Mouse (Mus musculus) adrenal gland, postnatal 36 days (tissue): Measurements from ENCODE around the gene Prdx3. TPM values are rescaled to one million over a fixed set of nuclear protein-coding genes. Genes with fewer than 3 reads are reported as not detected.
A peak's percentile ranks its signal among the peaks of the same experiment; 100 is the strongest.
"Not testable (repeated sequence)": the region's sequence is repeated elsewhere in the genome, so short reads cannot be mapped to it uniquely, and the experiment has no call there.

ENCODE experiments used
- DNase-seq, 2 experiments: peaks; one replicate each; pipeline ENCODE4 v3.0.0; 2021; ENCODE audit warnings: mixed read lengths in 1 of 2
- total RNA-seq, 2 experiments: library from RNA; stranded (reverse); gene quantifications; 2 replicates each; pipeline ENCODE4 v1.2.3; 2021

The Prdx3 gene
- total RNA-seq, 2 experiments from 2014 or later = 854 to 863 TPM

DNA sequence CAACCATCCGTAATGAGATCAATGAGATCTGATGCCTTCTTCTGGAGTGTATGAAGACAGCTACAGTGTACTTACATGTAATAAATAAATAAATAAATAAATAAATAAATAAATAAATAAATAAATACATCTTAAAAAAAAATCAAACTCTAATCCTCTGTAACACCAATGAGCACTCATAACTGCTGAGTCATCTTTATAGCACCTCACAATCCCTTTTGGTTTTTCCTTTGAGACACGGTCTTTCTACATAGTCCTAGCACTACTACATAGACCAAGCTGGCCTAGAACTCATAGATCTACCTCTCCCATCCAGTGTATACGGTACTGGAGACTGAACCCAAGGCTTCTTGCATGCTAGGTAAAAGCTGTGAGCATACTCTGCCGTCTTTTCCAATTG is 8.2 kb downstream of the Prdx3 start:
- not testable (repeated sequence) for DNase-seq

DNA sequence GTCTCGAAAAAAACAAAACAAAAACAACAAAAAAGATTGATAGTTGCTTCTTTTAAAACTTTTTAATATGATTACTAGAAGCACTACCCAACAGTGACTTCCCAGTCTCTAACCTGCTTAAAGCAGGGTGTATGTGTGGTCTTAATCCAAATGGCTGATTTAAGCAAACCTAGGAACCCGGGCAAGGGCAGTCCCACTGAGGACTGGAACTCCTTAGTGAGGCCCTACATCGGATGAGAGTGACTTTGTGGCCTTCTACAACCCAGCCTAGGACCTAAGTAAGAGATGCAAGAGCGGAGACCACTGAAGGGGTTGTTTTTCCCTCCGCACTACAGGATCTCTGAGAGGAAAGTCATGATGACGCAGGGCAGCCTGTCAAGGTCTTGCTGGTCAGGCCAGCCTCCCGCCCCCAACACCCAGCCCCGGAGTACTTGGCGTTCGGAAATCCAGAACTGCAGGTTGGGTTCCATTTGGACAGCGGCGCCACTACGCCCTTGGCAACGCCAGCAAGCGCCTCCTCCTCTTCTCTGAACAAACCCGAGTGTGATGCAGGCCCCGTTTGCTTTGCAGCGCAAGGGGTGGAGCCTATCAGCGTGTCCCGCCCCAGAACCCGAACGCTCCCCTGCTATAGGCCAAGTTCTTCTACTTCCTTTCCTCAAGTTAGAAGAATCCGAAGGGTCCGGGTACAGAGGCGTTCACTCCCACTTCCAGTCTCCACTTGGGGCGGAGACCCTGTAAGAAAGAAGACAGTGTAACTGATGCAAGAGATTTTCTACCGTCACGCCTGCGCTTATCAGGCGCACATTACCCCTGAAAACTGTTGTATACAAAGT is 13.3 kb downstream of the Prdx3 start, which contains the start of gene Sfxn4:
TSS of gene Sfxn4 (minus strand) at position 612 of the 833 bp plus-strand sequence.
- peak; percentile 95 for DNase-seq

DNA sequence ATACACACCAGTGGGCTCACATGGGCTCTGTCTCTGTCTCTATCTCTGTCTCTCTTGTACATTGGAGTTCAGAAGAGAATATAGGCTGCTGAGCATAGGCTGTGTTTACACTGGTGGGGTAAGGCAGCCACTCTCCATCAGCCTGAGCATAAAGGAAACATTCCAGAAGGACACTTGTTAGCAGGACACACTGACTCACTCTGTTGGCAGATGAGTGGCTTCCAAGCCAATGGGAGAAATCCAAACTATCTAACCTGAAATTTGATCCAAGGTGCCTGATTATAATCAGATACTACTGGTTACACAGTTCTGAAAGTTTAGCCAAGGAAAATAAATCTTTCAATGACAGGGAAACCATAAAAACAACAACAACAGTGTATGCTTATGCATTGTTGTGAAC is 28.6 kb downstream of the Prdx3 start:
- DNase-seq = peak in 1 of 2 experiments; percentile 24

DNA sequence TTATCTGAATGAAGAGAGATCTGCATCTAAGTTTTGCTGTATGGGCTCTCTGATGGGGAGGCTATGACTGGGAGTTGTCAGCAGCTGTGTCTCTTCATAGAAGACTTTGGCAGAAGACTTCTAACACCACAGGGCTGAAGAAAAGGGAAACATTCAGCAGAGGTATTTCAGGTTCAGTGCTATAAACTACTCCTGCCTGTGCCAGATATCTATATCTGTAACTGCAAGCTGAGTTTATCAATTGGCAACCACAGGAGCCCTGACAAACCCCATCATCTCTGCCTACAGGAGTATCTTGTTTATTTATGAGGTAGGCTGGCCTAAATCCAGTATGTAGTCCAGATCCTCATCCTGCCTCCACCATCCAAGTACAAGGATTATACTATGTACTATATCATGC is 31.0 kb downstream of the Prdx3 start:
- DNase-seq = no peak

DNA sequence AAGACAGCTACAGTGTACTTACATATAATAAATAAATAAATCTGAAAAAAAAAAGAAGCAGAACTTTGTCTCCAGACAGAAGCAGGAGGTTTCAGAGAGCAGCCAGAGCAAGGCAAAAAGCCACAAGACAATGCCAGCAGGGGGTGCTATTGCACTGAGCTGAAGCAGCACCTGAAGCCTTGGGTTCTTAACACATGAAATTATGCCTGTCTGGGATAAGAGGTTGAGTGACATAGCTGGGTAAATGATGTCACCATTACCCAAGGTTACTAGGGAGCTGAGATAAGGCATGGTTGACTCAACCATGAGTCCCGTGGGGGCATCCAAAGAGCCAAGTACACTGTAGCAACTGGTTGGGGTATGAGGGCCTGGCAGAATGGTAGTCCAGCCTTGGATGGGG is 36.6 kb downstream of the Prdx3 start:
- peak; percentile 92 to 93 for DNase-seq

DNA sequence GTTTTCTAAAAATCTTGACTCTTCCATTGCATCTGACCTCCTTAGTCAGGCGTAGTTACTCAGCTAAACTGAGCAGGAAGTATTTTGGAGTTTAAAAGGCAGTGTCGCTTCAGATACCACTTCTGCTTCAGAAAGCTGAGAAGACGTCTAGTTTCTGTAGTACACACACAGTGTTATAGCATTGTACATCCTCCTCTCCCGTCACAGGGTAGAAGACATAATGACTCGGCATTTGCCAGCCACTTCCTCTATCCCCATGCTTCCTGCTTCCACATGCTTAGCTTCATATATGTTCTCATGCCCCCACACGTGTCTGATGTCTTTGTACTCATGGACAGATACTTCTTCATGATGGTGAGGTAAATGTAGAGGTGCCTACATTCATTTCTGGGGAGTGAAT is 55.7 kb downstream of the Prdx3 start:
- DNase-seq = no peak

Other genes with a start within 250 kb of the Prdx3 start
- 1 to 10 TPM in 1 of 2 experiments, under 1 TPM in 1; 0.92 to 1.4 TPM for gene Nanos1, start 118.6 kb downstream of the Prdx3 start, total RNA-seq
- gene Eif3a, start 83.9 kb downstream of the Prdx3 start, total RNA-seq = 100 to 1,000 TPM; 161 to 191 TPM
- 10 to 100 TPM; 40.1 to 42.9 TPM for gene Fam45a, start 63.0 kb downstream of the Prdx3 start, total RNA-seq
- gene Sfxn4, start 13.1 kb downstream of the Prdx3 start, total RNA-seq = 1 to 10 TPM; 5.2 to 5.4 TPM
- gene Grk5, start 15.2 kb upstream of the Prdx3 start, total RNA-seq = 10 to 100 TPM; 18.8 to 39.9 TPM